14 mouse cellular contexts compared by ENCODE assay signal in the genomic region with DNA sequence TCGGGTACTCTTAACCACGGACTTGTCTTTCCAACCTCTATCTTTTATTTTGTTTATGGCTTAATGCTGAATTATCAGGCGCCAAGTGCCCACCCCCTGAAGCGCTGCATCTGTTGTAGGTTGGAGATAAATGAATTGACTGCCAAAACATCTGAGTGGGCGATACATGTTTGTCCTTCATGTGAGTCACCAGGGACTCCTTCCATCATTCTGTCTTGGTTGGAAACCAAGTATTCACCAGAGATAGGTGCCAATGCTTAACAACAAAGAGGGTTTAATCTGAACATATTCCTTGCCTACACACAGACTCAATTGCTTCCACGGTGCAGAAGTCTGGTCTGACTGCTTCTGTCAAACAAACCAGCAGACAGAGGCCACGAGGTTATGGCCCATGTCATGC.
A peak's percentile ranks its signal among the peaks of the same experiment; 100 is the strongest.
DNase-seq lines count a peak whose midpoint lies in the region; TF ChIP-seq lines count a peak whose summit lies in the region.
"Had no signal": no experiment of that assay in that cellular context is flagged by ENCODE, and none has a peak within 500 bp of the region (broad histone marks: within the 10 kb centered on the region; RNA-seq: fewer than 3 reads in every experiment).

No protein-coding gene starts in this region.

- H3K27ac ChIP-seq in embryonic facial prominence, embryonic 10.5 days (replicated peaks) = no peak overlapping the region
- H3K27ac ChIP-seq: kidney, postnatal 0 days; liver, embryonic 14.5 days had no signal

- DNase-seq in layer of hippocampus, adult 18-20 months (ENCODE audit: low spot score in 2 of 2) = peak; percentile 67 to 69
- no peak for DNase-seq in layer of hippocampus, postnatal 25 days (ENCODE audit: extremely low spot score in 1 of 2, low spot score in 1 of 2)
- DNase-seq in NIH3T3 (ENCODE audit: low read depth) = peak; percentile 25
- DNase-seq in layer of hippocampus, adult 8-10 months (ENCODE audit: low spot score in 2 of 2) = peak; percentile 52 to 69
- DNase-seq in spleen, postnatal 14 days (ENCODE audit: low spot score in 2 of 2) = no peak
- no peak for DNase-seq in embryonic facial prominence, embryonic 10.5 days (ENCODE audit: low spot score)
- DNase-seq: cerebellum, adult 9-11 months; gastrocnemius, postnatal 14 days; thymus, adult 18-20 months had no signal

- H3K4me1 ChIP-seq in embryonic facial prominence, embryonic 10.5 days = no peaks in the 10 kb centered on the region

- no peak overlapping the region for H3K4me3 ChIP-seq in myocyte
- H3K4me3 ChIP-seq in embryonic facial prominence, embryonic 10.5 days = no peak overlapping the region

- no peaks in the 10 kb centered on the region for H3K36me3 ChIP-seq in myocyte (ENCODE audit: control insufficient read depth, insufficient read depth)
- no peaks in the 10 kb centered on the region for H3K36me3 ChIP-seq in embryonic facial prominence, embryonic 10.5 days (replicated peaks)

- H3K4me2 ChIP-seq in myocyte (ENCODE audit: low read depth) = peak overlapping the region; percentile 37
- H3K4me2 ChIP-seq: midbrain, embryonic 11.5 days had no signal

- WGBS in embryonic facial prominence, embryonic 10.5 days = 90% methylated on average over 7 of the region's 7 CpGs

- no peaks in the 10 kb centered on the region for H3K9me3 ChIP-seq in embryonic facial prominence, embryonic 10.5 days

- TF ChIP-seq POLR2A in myocyte (IDR thresholded peaks at IDR 0.05; ENCODE audit: insufficient read length, low read depth) = no peak

- no peak overlapping the region for H3ac ChIP-seq in myocyte (ENCODE audit: control insufficient read depth, insufficient read length)

- H3K79me2 ChIP-seq in myocyte (ENCODE audit: control insufficient read depth, insufficient read depth) = no peaks in the 10 kb centered on the region

- no peaks in the 10 kb centered on the region for H3K27me3 ChIP-seq in myocyte (ENCODE audit: control insufficient read depth, insufficient read depth, insufficient read length)
- no peaks in the 10 kb centered on the region for H3K27me3 ChIP-seq in embryonic facial prominence, embryonic 10.5 days (replicated peaks; ENCODE audit: low read depth, poor library complexity, severe bottlenecking)
- H3K27me3 ChIP-seq: CH12.LX had no signal

TF ChIP-seq in myocyte, 11 proteins besides CTCF, POLR2A, EP300 and RAD21:
- TF ChIP-seq REST (IDR thresholded peaks at IDR 0.05; ENCODE audit: insufficient read depth, insufficient read length) (no peak), MYOD1 (IDR thresholded peaks at IDR 0.05; ENCODE audit: control insufficient read depth in 1 of 3, insufficient read length in 2 of 3, low read depth in 2 of 3) (peak in 1 of 3 experiments; percentile 3)

Comparison
In these comparisons a context has a peak if more than half of its experiments do, and no peak if none do; other contexts are left out.
1. DNase-seq: peak in layer of hippocampus, adult 18-20 months (2 of 2), NIH3T3 (single experiment) and layer of hippocampus, adult 8-10 months (2 of 2); none in layer of hippocampus, postnatal 25 days (0 of 2), spleen, postnatal 14 days (0 of 2) and embryonic facial prominence, embryonic 10.5 days (single experiment).